Mouse (Mus musculus) forebrain, embryonic 12.5 days (tissue): Measurements from ENCODE around the gene Sdk2. TPM values are rescaled to one million over a fixed set of nuclear protein-coding genes. Genes with fewer than 3 reads are reported as not detected.

Source experiments
- ATAC-seq: fragments of 200-750 bp; cut with Nextera tagmentation; 2 replicates; pipeline ENCODE4 v1.8.0; 2017; ENCODE audit warnings: moderate TSS enrichment; ENCODE audit not compliant: low FRiP score
- H3K27ac ChIP-seq: fragments of 300-500 bp; sonication (generic); 2 replicates; pipeline ENCODE4 v1.5.1; 2016; ENCODE audit warnings: mild to moderate bottlenecking
- H3K27me3 ChIP-seq: fragments of 300-500 bp; sonication (generic); 2 replicates; pipeline ENCODE4 v1.6.1; 2016; ENCODE audit warnings: mild to moderate bottlenecking
- H3K36me3 ChIP-seq: fragments of 300-500 bp; sonication (generic); replicated peaks from 2 replicates; pipeline ENCODE4 v1.6.1; 2016; ENCODE audit warnings: mild to moderate bottlenecking
- H3K4me1 ChIP-seq: fragments of 300-500 bp; sonication (generic); 2 replicates; pipeline ENCODE4 v1.6.1; 2016
- H3K4me2 ChIP-seq: fragments of 300-500 bp; sonication (generic); 2 replicates; pipeline ENCODE4 v1.6.1; 2016; ENCODE audit warnings: mild to moderate bottlenecking, moderate library complexity
- H3K4me3 ChIP-seq: fragments of 300-500 bp; sonication (generic); replicated peaks from 2 replicates; pipeline ENCODE4 v1.5.1; 2016; ENCODE audit warnings: mild to moderate bottlenecking
- H3K9ac ChIP-seq: fragments of 300-500 bp; sonication (generic); 2 replicates; pipeline ENCODE4 v1.6.1; 2016; ENCODE audit warnings: mild to moderate bottlenecking
- H3K9me3 ChIP-seq: fragments of 300-500 bp; sonication (generic); 2 replicates; pipeline ENCODE4 v1.6.1; 2016
- WGBS: fragments of 180-500 bp; shearing (Covaris S2); methylation state at CpG from one replicate; pipeline ENCODE4 v1.1.7; 2016; 5-methylcytosine and 5-hydroxymethylcytosine counted together
- polyA plus RNA-seq: library from polyadenylated mRNA; unstranded; fragments of >200 nt; fragmentation: Nextera tagmentation; extraction: Ambion mirVana; gene quantifications from 2 replicates; pipeline ENCODE4 v1.2.1, GENCODE M21; 2016

Sdk2 gene
- polyA plus RNA-seq, 1 experiment from 2014 or later: 3.0 TPM

DNA sequence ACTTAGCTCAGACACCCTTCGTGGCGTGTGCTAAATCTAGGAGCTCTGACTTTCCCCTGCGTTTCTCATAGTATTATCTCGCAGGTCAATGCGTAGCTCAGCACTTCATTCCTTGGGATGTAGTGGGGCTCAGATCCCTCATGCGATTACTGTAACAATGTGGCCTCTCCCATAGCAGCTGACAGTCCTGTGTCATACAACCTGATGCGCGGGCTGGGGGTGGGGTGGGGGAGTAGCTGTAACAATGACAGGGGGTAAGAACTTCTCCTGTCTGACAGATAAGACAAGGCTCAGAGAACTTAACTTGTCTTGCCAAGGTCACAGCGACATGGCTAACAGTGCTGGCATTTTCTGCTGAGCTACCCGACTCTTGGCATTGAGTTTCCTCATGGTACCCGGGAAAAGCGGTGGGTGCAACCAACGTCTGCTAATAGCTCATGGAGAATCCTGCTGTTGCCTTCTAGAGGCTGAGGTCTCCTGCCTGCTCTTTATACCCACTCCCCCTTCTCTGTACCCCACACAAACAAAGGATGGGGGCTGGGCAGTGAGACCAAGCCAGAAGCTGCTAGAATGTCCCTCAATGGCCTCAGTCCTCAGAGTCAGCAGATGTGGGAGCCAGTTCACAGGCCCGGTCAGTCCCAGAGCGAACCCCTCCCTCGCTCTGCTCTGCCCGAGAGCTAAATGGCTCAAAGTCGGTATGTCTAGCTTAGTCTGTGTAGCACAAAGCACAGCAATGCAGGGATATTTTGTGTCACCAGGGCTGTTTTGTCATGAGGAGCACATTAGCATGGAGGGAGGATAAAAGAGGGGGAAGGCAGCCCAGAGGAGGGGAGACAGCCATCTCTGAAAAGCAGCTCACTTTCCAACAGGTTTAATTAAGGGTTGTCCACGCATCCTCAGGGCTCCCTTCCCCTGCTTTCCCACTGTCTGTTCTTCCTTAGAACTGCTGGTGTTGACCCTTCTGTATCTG is 269.5 kb downstream of the Sdk2 start:
- ATAC-seq: peak; percentile 27; the same call in 1 of the 2 replicates
- Histone ChIP-seq H3K4me1 (peaks cover 40% of the 10 kb centered on the region), H3K4me3 (no peak overlapping the region), H3K9me3 (no peaks in the 10 kb centered on the region), H3K4me2 (no peak overlapping the region), H3K9ac (no peak overlapping the region), H3K36me3 (no peaks in the 10 kb centered on the region), H3K27me3 (no peaks in the 10 kb centered on the region), H3K27ac (peak overlapping the region; percentile 68)
- 55% methylated on average over 19 of the region's 19 CpGs for WGBS

DNA sequence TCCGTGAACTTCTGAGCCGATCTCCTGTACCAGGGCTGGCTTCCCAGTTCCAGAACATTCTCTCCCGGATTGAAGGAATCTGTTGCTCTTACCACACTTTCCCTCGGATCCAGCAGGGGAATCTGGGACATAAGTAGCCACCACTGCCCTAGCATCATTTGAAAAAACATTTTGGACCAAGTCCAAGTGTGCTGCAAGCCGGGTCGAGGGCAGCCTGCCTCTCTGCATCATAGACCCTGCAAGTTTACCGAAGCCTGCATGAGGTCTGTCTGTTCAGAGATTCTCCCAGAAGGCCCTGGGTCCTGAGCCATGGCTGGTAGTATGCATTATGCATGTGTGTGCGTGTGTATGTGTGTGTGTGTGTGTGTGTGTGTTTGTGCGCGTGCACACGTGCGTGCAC is 271.0 kb downstream of the Sdk2 start:
- no peak overlapping the region for H3K4me3 ChIP-seq
- H3K27ac ChIP-seq: no peak overlapping the region
- no peak overlapping the region for H3K9ac ChIP-seq
- no peaks in the 10 kb centered on the region for H3K36me3 ChIP-seq
- H3K27me3 ChIP-seq: no peaks in the 10 kb centered on the region
- ATAC-seq: no peak
- 89% methylated on average over 12 of the region's 12 CpGs for WGBS
- H3K9me3 ChIP-seq: no peaks in the 10 kb centered on the region
- H3K4me1 ChIP-seq: peaks cover 52% of the 10 kb centered on the region
- H3K4me2 ChIP-seq: no peak overlapping the region

DNA sequence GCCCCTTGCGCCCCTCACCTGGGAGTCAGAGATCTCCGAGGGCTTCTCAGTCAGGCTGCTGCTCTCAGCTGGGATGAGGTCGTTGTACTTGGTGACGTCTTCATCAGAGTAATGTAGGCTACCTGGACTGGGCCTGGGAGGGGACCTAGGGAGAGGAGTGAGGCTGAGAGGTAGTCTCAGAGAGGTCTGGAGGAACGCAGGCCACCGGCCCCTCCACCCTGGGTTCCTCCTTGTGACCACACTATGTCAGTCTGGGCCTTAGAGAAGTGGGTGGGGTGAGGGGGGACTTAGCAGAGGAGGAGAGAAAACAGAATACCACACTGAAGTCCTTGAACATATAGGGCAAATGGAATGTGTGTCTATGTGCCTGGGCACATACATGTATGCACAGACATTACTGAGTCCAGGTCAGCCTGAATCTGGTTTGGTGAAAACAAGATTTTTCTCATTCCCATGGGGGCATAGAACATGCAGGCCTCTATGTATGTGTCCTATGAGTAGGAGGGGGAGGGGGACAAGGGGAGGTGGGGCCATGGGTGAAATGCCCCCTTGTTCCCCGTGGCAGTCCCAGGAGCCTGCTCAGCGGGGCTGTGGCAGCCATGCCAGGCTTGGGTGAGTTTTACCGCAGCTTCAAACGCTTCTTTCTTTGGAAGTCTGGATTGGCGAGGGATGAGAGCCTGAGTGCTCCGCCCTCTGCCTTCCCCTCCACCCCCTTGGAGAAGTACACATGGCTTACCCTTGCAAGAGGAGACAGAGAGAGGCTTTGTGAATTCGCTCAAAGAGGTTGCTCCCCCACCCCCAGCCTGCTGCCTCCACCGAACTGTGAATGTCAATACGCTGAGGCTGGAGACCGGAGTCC is 275.3 kb downstream of the Sdk2 start:
- ATAC-seq: peak; percentile 79
- WGBS: 32% methylated on average over 16 of the region's 16 CpGs
- no peaks in the 10 kb centered on the region for H3K36me3 ChIP-seq
- no peaks in the 10 kb centered on the region for H3K27me3 ChIP-seq
- no peaks in the 10 kb centered on the region for H3K9me3 ChIP-seq
- peak overlapping the region; percentile 8 for H3K4me2 ChIP-seq
- H3K4me3 ChIP-seq: no peak overlapping the region
- H3K4me1 ChIP-seq: peaks cover 47% of the 10 kb centered on the region
- peak overlapping the region; percentile 91 for H3K27ac ChIP-seq
- H3K9ac ChIP-seq: peak overlapping the region; percentile 17; the same call in 1 of the 2 replicates

DNA sequence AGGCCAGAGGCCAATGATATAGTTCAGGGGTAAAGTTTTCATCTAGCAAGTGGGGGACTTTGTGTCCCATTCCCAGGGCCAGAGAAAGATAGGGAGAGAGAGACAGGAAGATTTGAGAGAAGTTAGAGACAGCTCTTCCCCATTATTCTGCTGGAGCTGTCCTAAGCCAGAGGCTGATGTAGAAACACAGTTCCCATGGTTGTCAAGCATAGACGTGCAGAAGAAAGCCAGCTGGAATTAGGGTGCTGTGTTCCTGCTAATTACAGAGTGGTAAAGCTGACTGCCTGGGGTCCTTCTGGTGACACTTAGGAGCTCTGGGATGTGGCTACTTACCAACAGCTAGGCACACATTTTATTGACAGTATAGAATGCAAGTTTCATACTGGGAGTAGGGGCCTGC is 277.7 kb downstream of the Sdk2 start:
- H3K4me1 ChIP-seq: peaks cover 68% of the 10 kb centered on the region
- H3K27ac ChIP-seq: peak overlapping the region; percentile 10; the same call in 1 of the 2 replicates
- ATAC-seq: no peak
- no peaks in the 10 kb centered on the region for H3K9me3 ChIP-seq
- H3K4me2 ChIP-seq: no peak overlapping the region
- no peaks in the 10 kb centered on the region for H3K36me3 ChIP-seq
- WGBS: 30% methylated on average over 1 of the region's 1 CpGs
- H3K9ac ChIP-seq: no peak overlapping the region
- no peak overlapping the region for H3K4me3 ChIP-seq
- H3K27me3 ChIP-seq: no peaks in the 10 kb centered on the region

DNA sequence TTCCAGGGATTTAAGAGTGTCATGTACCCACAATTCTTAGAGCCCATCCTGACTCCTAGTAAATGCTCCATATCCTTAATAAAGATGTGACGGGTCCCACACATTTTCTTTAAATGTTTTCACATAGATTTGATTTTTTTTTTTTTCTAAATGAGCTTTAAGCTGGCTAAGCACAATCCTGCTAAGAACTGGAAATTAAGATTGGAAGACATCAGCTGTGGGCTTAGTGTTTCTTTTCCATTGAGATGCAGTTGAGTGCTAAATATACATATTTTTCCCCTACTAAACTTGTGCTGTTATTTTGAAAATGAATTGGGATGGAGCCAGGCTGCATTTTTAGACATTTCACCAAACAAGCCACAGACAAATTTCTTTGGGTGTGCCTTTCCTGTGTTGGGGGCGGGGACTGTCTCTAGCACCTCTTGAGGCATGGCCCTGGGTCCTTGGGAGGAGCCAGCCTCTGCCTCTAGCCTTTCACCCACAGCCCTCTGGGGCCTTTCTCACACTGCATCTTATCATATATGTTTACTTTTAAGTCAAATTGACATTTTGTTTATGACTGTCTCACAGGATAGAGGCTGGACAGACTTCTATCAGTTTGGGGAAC is 278.6 kb downstream of the Sdk2 start:
- 82% methylated on average over 2 of the region's 2 CpGs for WGBS
- Histone ChIP-seq H3K9ac (no peak overlapping the region), H3K27ac (peak overlapping the region; percentile 59; the same call in 1 of the 2 replicates), H3K9me3 (no peaks in the 10 kb centered on the region), H3K4me3 (no peak overlapping the region), H3K27me3 (no peaks in the 10 kb centered on the region), H3K4me1 (peaks cover 70% of the 10 kb centered on the region), H3K36me3 (no peaks in the 10 kb centered on the region), H3K4me2 (no peak overlapping the region)
- ATAC-seq: no peak

DNA sequence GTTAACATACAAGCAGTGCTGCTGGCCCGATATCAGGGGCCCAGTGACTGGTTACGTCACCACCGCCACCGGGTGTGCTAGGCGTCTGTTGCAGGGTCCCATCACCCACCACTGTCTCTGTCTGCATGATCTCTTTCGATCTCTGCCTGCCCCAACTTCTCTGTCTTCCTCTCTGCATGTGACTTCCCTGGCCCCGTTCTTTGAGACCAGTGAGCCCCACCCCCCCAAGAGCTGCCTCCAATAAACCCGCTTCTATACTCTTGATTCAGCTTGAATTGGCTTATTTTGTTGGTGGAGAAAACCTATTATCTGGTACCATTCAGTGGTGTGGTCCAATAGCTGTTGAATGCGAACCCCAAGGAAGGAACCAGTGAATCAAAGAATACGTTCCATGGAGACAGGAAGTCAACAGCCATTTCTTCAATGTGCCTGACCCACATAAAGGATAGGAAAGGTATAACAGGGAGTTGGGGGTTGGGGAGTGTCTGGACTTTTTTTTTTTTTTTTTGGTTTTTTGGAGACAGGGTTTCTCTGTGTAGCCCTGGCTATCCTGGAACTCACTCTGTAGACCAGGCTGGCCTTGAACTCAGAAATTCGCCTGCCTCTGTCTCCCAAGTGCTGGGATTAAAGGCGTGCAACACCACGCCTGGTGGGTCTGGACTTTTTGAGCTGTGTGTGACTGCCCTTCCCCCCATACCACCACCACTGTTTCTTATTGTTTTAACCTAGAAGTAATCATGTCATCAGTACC is 279.2 kb downstream of the Sdk2 start:
- 64% methylated on average over 13 of the region's 13 CpGs for WGBS
- H3K4me3 ChIP-seq: no peak overlapping the region
- H3K9ac ChIP-seq: no peak overlapping the region
- H3K4me1 ChIP-seq: peaks cover 66% of the 10 kb centered on the region
- peak overlapping the region; percentile 99 for H3K27ac ChIP-seq
- H3K36me3 ChIP-seq: no peaks in the 10 kb centered on the region
- H3K9me3 ChIP-seq: no peaks in the 10 kb centered on the region
- H3K4me2 ChIP-seq: peak overlapping the region; percentile 56
- ATAC-seq: no peak
- H3K27me3 ChIP-seq: no peaks in the 10 kb centered on the region

DNA sequence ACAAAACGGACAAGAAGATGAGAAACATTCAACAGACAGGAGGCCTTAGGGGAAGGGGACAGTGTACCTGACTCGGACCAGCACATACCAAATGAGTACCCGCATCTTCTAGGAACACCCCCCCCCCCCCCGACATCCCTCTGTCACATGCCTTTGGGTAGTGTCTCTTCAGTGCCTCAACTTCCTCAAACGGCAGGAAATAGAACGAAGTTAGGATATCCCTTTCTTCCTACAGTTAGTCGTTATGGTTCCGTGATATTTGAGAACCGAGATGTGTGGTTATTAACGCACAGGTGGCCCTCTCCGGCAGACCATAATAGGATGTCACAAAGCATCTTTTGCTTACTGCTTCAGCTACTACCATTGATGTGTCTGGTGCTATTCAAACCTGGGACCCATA is 279.8 kb downstream of the Sdk2 start:
- Histone ChIP-seq H3K9ac (no peak overlapping the region), H3K4me1 (peaks cover 66% of the 10 kb centered on the region), H3K9me3 (no peaks in the 10 kb centered on the region), H3K4me2 (peak overlapping the region; percentile 56), H3K4me3 (no peak overlapping the region), H3K27ac (peak overlapping the region; percentile 99), H3K27me3 (no peaks in the 10 kb centered on the region), H3K36me3 (no peaks in the 10 kb centered on the region)
- ATAC-seq: no peak
- WGBS: 80% methylated on average over 11 of the region's 11 CpGs

DNA sequence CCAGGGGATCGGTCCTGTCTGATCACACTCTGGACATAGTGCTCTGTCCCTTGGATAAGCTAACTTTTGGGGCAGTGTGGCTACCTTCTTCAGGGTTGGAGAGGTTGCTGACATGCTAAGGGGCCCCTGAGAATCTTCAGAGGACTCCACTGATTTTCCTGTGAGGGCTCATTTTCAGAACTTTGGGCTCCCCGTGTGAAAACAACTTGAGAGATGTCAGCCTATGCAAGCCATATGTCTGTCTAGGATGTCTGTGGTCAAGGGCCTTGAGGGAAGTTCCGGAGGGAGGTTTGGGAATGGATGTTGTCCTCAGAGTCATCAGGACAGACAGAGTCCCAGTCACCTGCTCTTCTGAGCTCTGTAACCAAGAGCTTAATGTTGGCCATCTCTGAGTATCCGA is 280.5 kb downstream of the Sdk2 start:
- H3K4me3 ChIP-seq: peak overlapping the region; percentile 35
- no peak; the same call in 1 of the 2 replicates for ATAC-seq
- peaks cover 61% of the 10 kb centered on the region for H3K4me1 ChIP-seq
- 36% methylated on average over 4 of the region's 4 CpGs for WGBS
- no peaks in the 10 kb centered on the region for H3K36me3 ChIP-seq
- no peaks in the 10 kb centered on the region for H3K27me3 ChIP-seq
- peak overlapping the region; percentile 99 for H3K27ac ChIP-seq
- H3K9ac ChIP-seq: peak overlapping the region; percentile 58
- peak overlapping the region; percentile 56 for H3K4me2 ChIP-seq
- H3K9me3 ChIP-seq: no peaks in the 10 kb centered on the region

DNA sequence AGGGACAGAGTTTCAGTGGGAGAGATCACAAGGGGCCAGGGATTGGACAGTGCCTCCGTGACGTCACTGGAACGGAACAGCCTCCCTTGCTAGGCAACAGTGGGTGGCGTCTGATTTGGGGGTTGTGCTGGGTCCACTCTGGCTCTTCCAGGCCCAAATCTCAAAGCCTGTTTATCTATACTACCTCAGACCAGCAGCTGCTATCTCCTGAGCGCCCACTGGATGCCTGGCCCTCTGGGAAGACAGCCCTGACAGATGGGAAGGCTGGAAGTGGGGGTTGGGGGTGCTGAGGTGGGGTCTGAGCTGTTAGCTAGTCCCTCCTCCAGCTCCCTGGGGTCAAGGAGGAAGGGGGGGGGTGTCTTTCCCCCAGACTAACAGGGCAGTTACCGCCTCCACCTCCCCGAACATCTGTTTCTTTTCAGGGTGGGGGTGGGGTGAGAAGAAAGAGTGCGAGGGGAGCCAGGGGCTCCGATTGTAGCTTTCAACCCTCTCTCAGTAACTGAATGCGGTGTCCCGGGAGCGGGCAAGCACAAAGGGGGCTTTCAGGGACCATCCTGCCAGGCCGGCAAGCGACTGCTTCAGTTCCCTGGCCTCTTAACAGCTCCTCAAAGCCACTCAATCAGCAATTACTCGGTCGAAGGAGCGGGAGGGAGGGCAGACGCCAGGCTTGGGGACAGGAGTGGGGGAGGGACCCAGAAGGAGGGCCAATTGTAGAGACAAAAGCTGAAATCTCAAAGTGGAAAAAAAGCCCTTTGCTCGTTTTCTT is 281.3 kb downstream of the Sdk2 start:
- Histone ChIP-seq H3K36me3 (no peaks in the 10 kb centered on the region), H3K4me2 (peak overlapping the region; percentile 56), H3K4me3 (peak overlapping the region; percentile 35), H3K4me1 (peaks cover 61% of the 10 kb centered on the region), H3K27me3 (no peaks in the 10 kb centered on the region), H3K27ac (peak overlapping the region; percentile 99), H3K9ac (peak overlapping the region; percentile 58), H3K9me3 (no peaks in the 10 kb centered on the region)
- WGBS: under 1% methylated on average over 19 of the region's 19 CpGs
- peak; percentile 89 for ATAC-seq

DNA sequence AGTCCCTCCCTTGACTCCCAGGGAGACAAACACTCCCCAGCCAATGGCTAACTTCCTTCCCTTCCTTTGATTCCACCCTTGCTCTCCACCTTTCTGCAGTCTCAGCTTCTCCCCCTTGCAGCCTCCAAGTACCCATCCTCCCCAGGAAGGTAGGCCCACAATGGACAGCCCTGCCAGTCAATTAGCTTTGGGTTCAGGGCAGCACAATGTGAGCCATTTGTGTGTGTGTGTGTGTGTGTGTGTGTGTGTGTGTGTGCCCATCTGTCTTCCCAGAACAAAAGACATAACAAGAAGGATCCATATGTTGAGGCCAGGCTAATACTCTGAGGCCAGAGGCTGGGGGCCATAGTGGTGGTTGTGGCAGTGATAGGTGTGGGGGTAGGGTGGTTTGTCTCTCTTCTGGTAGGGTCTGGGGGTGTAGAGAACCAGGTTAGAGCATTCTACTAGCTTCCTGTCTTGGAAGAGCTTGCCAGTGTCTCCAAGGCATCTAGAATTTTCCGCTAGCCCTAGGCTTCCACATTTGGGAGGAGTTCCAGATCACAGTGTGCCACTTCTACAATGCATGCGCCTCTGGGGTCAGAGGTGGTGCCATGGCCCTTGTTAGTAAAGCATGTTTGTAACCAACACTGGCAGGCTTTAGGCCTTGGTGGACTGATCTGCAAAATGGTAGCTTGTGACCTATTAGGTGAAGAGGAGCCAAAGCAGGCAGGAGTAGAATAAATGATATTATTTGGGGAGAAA is 282.0 kb downstream of the Sdk2 start:
- peaks cover 68% of the 10 kb centered on the region for H3K4me1 ChIP-seq
- H3K27ac ChIP-seq: peak overlapping the region; percentile 99
- WGBS: 30% methylated on average over 2 of the region's 2 CpGs
- peak overlapping the region; percentile 56 for H3K4me2 ChIP-seq
- H3K4me3 ChIP-seq: no peak overlapping the region
- H3K9me3 ChIP-seq: no peaks in the 10 kb centered on the region
- peak; percentile 31; the same call in 1 of the 2 replicates for ATAC-seq
- H3K36me3 ChIP-seq: no peaks in the 10 kb centered on the region
- H3K27me3 ChIP-seq: no peaks in the 10 kb centered on the region
- no peak overlapping the region; the same call in 1 of the 2 replicates for H3K9ac ChIP-seq
